Mouse (Mus musculus): Measurements from ENCODE around the gene Vmn2r77.

GRCm38 (mm10) chr7:86775617-86776325, 19.1 kb upstream of the Vmn2r77 start, which contains the start of gene Folh1:
- TF ChIP-seq CTCF (IDR thresholded peaks at IDR 0.05) (no peak), EP300 (IDR thresholded peaks at IDR 0.05; ENCODE audit: insufficient read depth, low read depth, low read length) (no peak), POLR2A (IDR thresholded peaks at IDR 0.05; ENCODE audit: insufficient read depth, low read depth, low read length) (no peak)

Measured in heart, adult 2 months (tissue).